Mouse (Mus musculus) midbrain, embryonic 12.5 days (tissue): Measurements from ENCODE around the gene Prdm13. TPM values are rescaled to one million over a fixed set of nuclear protein-coding genes. Genes with fewer than 3 reads are reported as not detected.

ENCODE experiments used
- ATAC-seq: fragments of 200-750 bp; cut with Nextera tagmentation; 2 replicates; pipeline ENCODE4 v1.8.0; 2017; ENCODE audit warnings: low read depth, moderate TSS enrichment, moderate library complexity; ENCODE audit not compliant: low FRiP score
- H3K27ac ChIP-seq: fragments of 300-500 bp; sonication (generic); replicated peaks from 2 replicates; pipeline ENCODE4 v1.5.1; 2016; ENCODE audit warnings: mild to moderate bottlenecking
- H3K27me3 ChIP-seq: fragments of 300-500 bp; sonication (generic); 2 replicates; pipeline ENCODE4 v1.6.1; 2016; ENCODE audit warnings: mild to moderate bottlenecking
- H3K36me3 ChIP-seq: fragments of 300-500 bp; sonication (generic); 2 replicates; pipeline ENCODE4 v1.6.1; 2016
- H3K4me1 ChIP-seq: fragments of 300-500 bp; sonication (generic); 2 replicates; pipeline ENCODE4 v1.6.1; 2016
- H3K4me2 ChIP-seq: fragments of 300-500 bp; sonication (generic); replicated peaks from 2 replicates; pipeline ENCODE4 v1.6.1; 2016; ENCODE audit warnings: mild to moderate bottlenecking, moderate library complexity
- H3K4me3 ChIP-seq: fragments of 300-500 bp; sonication (generic); 2 replicates; pipeline ENCODE4 v1.5.1; 2016; ENCODE audit warnings: mild to moderate bottlenecking
- H3K9ac ChIP-seq: fragments of 300-500 bp; sonication (generic); replicated peaks from 2 replicates; pipeline ENCODE4 v1.6.1; 2016; ENCODE audit warnings: mild to moderate bottlenecking, moderate library complexity
- H3K9me3 ChIP-seq: fragments of 300-500 bp; sonication (generic); 2 replicates; pipeline ENCODE4 v1.6.1; 2016; ENCODE audit warnings: mild to moderate bottlenecking
- WGBS: fragments of 180-500 bp; shearing (Covaris S2); methylation state at CpG from one replicate; pipeline ENCODE4 v1.1.7; 2016; 5-methylcytosine and 5-hydroxymethylcytosine counted together
- polyA plus RNA-seq: library from polyadenylated mRNA; unstranded; fragments of >200 nt; fragmentation: Nextera tagmentation; extraction: Ambion mirVana; gene quantifications from 2 replicates; pipeline ENCODE4 v1.2.1, GENCODE M21; 2016

Prdm13 gene
- polyA plus RNA-seq = 0.17 and 1.4 TPM in 2 replicates

GRCm38 (mm10) chr4:21685595-21686091 lies at the start of gene Prdm13:
Prdm13 (minus strand) TSS chr4:21685963.
- Histone ChIP-seq H3K9me3 (no peaks in the 10 kb centered on the region), H3K4me2 (peak within 1 kb of the TSS; percentile 42), H3K9ac (no peak within 1 kb of the TSS), H3K4me3 (peak within 1 kb of the TSS; percentile 19), H3K27me3 (peaks cover 97% of the 10 kb centered on the region), H3K36me3 (no peaks in the 10 kb centered on the region), H3K27ac (no peak within 1 kb of the TSS), H3K4me1 (peaks cover 37% of the 10 kb centered on the region)
- ATAC-seq = peak; percentile 72
- under 1% methylated on average over 38 of the region's 38 CpGs for WGBS

DNA sequence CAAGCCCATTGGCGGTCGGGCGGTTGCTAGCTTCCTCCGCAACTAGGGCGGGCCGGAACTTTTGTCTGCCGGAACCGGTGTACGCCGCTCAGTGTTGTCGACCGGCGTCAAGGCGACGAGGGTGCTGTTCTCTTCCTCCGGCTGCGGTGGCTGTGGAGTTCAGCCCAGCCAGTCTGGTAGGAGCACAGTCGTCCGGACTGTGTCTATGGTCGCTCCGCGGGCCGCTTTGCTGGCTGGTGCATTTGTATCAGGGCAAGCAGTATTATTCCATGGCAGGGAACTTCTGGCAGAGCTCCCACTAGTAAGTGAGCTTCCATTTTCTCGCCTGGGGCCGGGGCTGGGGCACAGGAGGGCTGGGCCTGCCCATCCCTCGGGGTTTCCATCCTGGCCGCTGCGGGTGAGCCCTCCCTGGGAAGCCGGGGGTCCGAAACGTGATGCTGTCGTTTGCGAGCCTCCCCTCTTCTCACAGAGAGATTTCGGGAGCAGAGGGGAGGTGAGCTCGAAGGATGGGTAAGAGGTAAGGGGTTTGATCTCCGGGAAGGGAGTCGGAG lies 41.9 kb upstream of the Prdm13 start, which contains the start of gene Ccnc:
TSS of gene Ccnc (plus strand) at position 87 of the 551 bp plus-strand sequence.
- WGBS = under 1% methylated on average over 37 of the region's 37 CpGs
- H3K4me2 ChIP-seq = peak within 1 kb of the TSS; percentile 76
- no peaks in the 10 kb centered on the region for H3K9me3 ChIP-seq
- peaks cover 1% of the 10 kb centered on the region; the same call in 1 of the 2 replicates for H3K36me3 ChIP-seq
- peak; percentile 97 for ATAC-seq
- H3K4me1 ChIP-seq = peaks cover 7% of the 10 kb centered on the region
- peak within 1 kb of the TSS; percentile 61 for H3K4me3 ChIP-seq
- H3K9ac ChIP-seq = peak within 1 kb of the TSS; percentile 77
- H3K27me3 ChIP-seq = no peaks in the 10 kb centered on the region
- peak within 1 kb of the TSS; percentile 82 for H3K27ac ChIP-seq

- peak; percentile 55 for ATAC-seq
- Histone ChIP-seq H3K4me3 (peak overlapping the region; percentile 61), H3K27ac (peak overlapping the region; percentile 82), H3K4me1 (peaks cover 7% of the 10 kb centered on the region), H3K9ac (peak overlapping the region; percentile 77), H3K4me2 (peak overlapping the region; percentile 76), H3K27me3 (no peaks in the 10 kb centered on the region), H3K36me3 (no peaks in the 10 kb centered on the region), H3K9me3 (no peaks in the 10 kb centered on the region)
- WGBS = 1% methylated on average over 22 of the region's 22 CpGs
These were observed 41.3 kb upstream of the Prdm13 start for GRCm38 (mm10) chr4:21726912-21727614.

DNA sequence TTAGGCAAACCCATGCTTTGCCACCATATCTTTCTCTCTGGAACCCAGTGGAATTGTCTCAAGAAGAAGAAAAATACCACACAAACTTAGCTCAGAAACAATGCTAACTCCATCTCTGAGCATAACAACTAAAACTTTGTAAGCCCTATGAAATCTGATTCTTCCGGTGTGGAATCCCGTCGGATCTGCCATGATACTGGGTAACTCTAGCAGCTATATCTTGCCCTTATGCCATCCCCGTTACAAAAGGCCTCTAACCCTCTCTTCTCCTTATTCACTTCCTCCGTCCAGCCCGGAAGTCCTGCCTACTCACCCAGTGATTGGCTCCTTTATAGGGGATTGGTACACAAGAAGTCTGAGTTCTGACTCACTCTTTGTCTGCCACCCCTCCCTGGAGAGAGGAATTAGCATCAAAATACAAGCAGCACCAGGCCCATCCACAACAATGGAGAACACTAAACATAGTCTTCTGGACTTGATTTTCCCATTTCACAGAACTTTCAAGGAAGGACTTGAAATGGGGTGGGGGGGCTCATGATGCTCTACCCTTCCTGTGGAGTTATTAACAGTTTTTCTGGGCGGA lies 37.1 kb upstream of the Prdm13 start:
- H3K36me3 ChIP-seq = no peaks in the 10 kb centered on the region
- peak; percentile 58 for ATAC-seq
- WGBS = 34% methylated on average over 7 of the region's 7 CpGs
- no peak overlapping the region for H3K9ac ChIP-seq
- no peak overlapping the region for H3K27ac ChIP-seq
- H3K27me3 ChIP-seq = no peaks in the 10 kb centered on the region; the same call in 1 of the 2 replicates
- H3K9me3 ChIP-seq = no peaks in the 10 kb centered on the region
- H3K4me2 ChIP-seq = 0 out of 2 replicates have a peak overlapping the region, but pooled peaks have one; percentile 19
- no peaks in the 10 kb centered on the region; the same call in 1 of the 2 replicates for H3K4me1 ChIP-seq
- H3K4me3 ChIP-seq = no peak overlapping the region

DNA sequence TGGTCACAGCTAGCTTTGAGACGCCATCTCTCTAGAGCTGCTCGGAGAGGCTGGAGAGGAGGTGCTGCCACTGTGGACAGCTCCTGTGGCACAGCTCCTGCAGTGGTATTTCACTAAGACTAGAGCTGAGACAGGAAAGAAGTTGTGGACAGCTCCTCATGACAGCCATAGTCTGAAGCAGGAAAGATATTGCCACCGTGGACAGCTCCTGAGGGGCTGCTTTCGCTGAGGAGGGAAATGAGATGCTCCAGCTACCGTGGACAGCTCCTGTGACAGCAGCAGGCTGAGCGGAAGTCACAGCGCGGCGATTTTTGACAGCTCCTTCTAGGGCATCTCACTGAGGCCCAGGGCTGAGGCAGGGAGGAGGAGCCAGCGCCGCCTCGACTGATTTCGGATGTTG lies 26.4 kb upstream of the Prdm13 start:
- peak; percentile 83 for ATAC-seq
- WGBS = 6% methylated on average over 13 of the region's 13 CpGs
- H3K27ac ChIP-seq = no peak overlapping the region
- no peaks in the 10 kb centered on the region for H3K9me3 ChIP-seq
- peak overlapping the region; percentile 42 for H3K4me2 ChIP-seq
- peak overlapping the region; percentile 17 for H3K4me3 ChIP-seq
- H3K36me3 ChIP-seq = no peaks in the 10 kb centered on the region
- H3K9ac ChIP-seq = no peak overlapping the region
- H3K4me1 ChIP-seq = peaks cover 10% of the 10 kb centered on the region
- H3K27me3 ChIP-seq = peaks cover 27% of the 10 kb centered on the region

DNA sequence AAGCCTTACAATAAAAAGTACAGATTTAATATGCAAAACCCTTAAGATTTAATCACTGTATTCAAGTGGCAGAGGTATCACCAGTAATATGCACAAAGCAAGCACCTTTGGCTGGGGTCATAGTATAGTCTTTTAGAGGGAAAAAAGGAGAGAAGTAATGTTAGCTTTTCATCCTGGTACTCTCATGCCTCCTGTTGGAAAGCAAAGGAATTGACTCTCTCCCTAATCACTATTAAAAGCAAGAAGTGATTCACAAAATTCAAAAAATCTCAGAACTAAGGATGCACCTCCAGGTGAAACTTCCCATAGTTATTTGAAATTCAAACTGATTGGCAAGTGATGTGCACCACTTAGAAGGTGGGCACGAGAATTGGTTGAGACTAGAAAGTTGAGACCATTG lies 19.3 kb upstream of the Prdm13 start:
- no peak overlapping the region for H3K4me2 ChIP-seq
- H3K9me3 ChIP-seq = no peaks in the 10 kb centered on the region
- no peaks in the 10 kb centered on the region for H3K36me3 ChIP-seq
- peaks cover 20% of the 10 kb centered on the region; the same call in 1 of the 2 replicates for H3K27me3 ChIP-seq
- H3K4me3 ChIP-seq = no peak overlapping the region
- H3K27ac ChIP-seq = no peak overlapping the region
- no peak for ATAC-seq
- no peak overlapping the region for H3K9ac ChIP-seq
- no peaks in the 10 kb centered on the region for H3K4me1 ChIP-seq
- 59% methylated on average over 1 of the region's 1 CpGs for WGBS

DNA sequence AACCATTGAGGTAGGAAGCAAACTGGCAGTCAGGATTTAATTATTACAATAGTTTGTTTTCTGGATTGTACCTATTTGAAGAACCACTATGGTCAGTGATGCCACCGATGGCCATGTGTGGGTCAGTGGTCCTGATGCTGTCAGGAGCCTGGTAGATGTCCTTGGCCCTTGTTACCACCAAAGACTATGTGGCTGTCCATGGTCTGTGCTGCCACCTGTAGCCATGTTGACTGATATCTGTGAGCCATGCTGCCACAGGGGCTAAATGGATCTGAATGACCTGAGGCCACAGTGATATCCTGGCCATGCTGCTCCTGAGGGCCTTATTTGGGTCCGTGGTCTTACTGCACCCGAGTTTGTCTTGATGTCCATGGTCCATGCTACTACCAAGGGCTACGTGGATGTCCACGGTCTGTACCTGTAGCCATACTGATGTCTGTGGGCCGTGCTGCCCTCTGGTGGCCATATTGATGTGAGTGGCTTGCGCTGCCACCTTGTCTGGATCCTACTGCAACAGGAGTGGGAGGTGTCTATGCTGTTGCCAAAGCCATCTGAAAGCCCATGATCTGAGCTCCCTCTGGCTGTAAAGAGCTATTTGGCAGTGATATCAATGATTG lies 10.0 kb upstream of the Prdm13 start:
- no peaks in the 10 kb centered on the region for H3K9me3 ChIP-seq
- H3K36me3 ChIP-seq = no peaks in the 10 kb centered on the region
- ATAC-seq = peak; percentile 68; the same call in 1 of the 2 replicates
- no peak overlapping the region for H3K9ac ChIP-seq
- WGBS = 23% methylated on average over 7 of the region's 7 CpGs
- H3K4me1 ChIP-seq = no peaks in the 10 kb centered on the region
- H3K27me3 ChIP-seq = peaks cover 59% of the 10 kb centered on the region
- H3K27ac ChIP-seq = no peak overlapping the region
- H3K4me2 ChIP-seq = no peak overlapping the region
- no peak overlapping the region for H3K4me3 ChIP-seq

- no peak overlapping the region for H3K9ac ChIP-seq
- H3K9me3 ChIP-seq = no peaks in the 10 kb centered on the region
- no peak overlapping the region for H3K4me3 ChIP-seq
- 6% methylated on average over 7 of the region's 7 CpGs for WGBS
- H3K27me3 ChIP-seq = peaks cover 90% of the 10 kb centered on the region
- H3K4me2 ChIP-seq = peak overlapping the region; percentile 67; the same call in 1 of the 2 replicates
- H3K27ac ChIP-seq = no peak overlapping the region
- H3K36me3 ChIP-seq = no peaks in the 10 kb centered on the region
- ATAC-seq = no peak
- H3K4me1 ChIP-seq = peaks cover 28% of the 10 kb centered on the region
These were observed 4.5 kb upstream of the Prdm13 start for GRCm38 (mm10) chr4:21690221-21690620.

DNA sequence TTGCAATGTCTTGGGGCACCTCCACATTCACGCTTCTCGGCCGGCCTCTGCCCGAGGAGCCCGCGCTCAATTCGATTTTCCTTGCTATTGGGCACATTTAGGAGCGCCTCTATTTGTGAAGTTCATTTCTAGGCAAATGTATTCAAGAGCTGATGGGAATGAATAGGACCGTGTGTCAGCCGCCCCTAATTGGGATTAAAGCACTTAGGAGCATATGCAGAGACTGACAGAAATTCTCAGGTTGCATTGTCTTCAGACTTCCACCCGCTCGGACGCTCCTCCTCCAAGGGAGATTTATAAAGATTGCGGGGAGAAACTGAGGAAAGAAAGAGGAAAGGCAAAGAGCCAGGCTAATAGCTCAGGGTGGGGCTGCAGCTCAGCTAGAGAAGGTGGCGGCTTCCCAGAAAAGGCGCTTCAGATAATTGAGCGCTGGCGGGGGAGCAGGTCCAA lies 3.8 kb upstream of the Prdm13 start:
- ATAC-seq = peak; percentile 51
- Histone ChIP-seq H3K9ac (no peak overlapping the region), H3K9me3 (no peaks in the 10 kb centered on the region), H3K4me2 (peak overlapping the region; percentile 67), H3K27me3 (peaks cover 90% of the 10 kb centered on the region), H3K27ac (no peak overlapping the region), H3K4me3 (0 out of 2 replicates have a peak overlapping the region, but pooled peaks have one; percentile 13), H3K4me1 (peaks cover 32% of the 10 kb centered on the region), H3K36me3 (no peaks in the 10 kb centered on the region)
- under 1% methylated on average over 18 of the region's 18 CpGs for WGBS

- Histone ChIP-seq H3K27ac (peak overlapping the region; percentile 56), H3K4me3 (peak overlapping the region; percentile 53), H3K27me3 (peaks cover 94% of the 10 kb centered on the region), H3K4me1 (peaks cover 37% of the 10 kb centered on the region), H3K36me3 (no peaks in the 10 kb centered on the region), H3K9ac (peak overlapping the region; percentile 67), H3K4me2 (peak overlapping the region; percentile 67), H3K9me3 (no peaks in the 10 kb centered on the region)
- WGBS = 0% methylated on average over 53 of the region's 64 CpGs
- ATAC-seq = peak; percentile 57
These were observed 3.0 kb upstream of the Prdm13 start for GRCm38 (mm10) chr4:21688703-21689200.
